Mouse (Mus musculus) embryo, embryonic 9.5 days (tissue): ENCODE data around the gene Adam33.
A peak's percentile ranks its signal among the peaks of the same experiment; 100 is the strongest.
"Not testable (repeated sequence)": the region's sequence is repeated elsewhere in the genome, so short reads cannot be mapped to it uniquely, and the experiment has no call there.

Experiments
- DNase-seq: peaks from one replicate; pipeline ENCODE4 v3.0.0-alpha.2; 2017; ENCODE audit errors: extremely low spot score

The Adam33 gene

GRCm38 (mm10) chr2:131056191-131056590 lies 7.4 kb downstream of the Adam33 start:
- DNase-seq: peak; percentile 63

GRCm38 (mm10) chr2:131055631-131056030 lies 8.0 kb downstream of the Adam33 start:
- peak; percentile 78 for DNase-seq

- DNase-seq: peak; percentile 33
Observed at GRCm38 (mm10) chr2:131054646-131055264, 8.9 kb downstream of the Adam33 start.

- DNase-seq: no peak
Observed at GRCm38 (mm10) chr2:131053851-131054645, 9.6 kb downstream of the Adam33 start.

- no peak for DNase-seq
Observed at GRCm38 (mm10) chr2:131052862-131053418, 10.7 kb downstream of the Adam33 start.

- DNase-seq: no peak
Observed at GRCm38 (mm10) chr2:131052043-131052442, 11.6 kb downstream of the Adam33 start.

- DNase-seq: no peak
Observed at GRCm38 (mm10) chr2:131046025-131046424, 17.6 kb downstream of the Adam33 start.

- no peak for DNase-seq
Observed at GRCm38 (mm10) chr2:131044989-131045720, 18.5 kb downstream of the Adam33 start.

GRCm38 (mm10) chr2:131044354-131044852 lies 19.2 kb downstream of the Adam33 start:
- DNase-seq: peak; percentile 22

- DNase-seq: no peak
Observed at GRCm38 (mm10) chr2:131042988-131043387, 20.6 kb downstream of the Adam33 start, which contains the start of gene Gfra4. Gene Gfra4 (minus strand): TSS chr2:131043088.

GRCm38 (mm10) chr2:131040854-131041825 lies 22.5 kb downstream of the Adam33 start:
- peak; percentile 48 for DNase-seq

- DNase-seq: no peak
Observed at GRCm38 (mm10) chr2:131038675-131039074, 24.9 kb downstream of the Adam33 start.

- DNase-seq: no peak
Observed at GRCm38 (mm10) chr2:131038197-131038596, 25.4 kb downstream of the Adam33 start.

GRCm38 (mm10) chr2:131037226-131037990 lies 26.2 kb downstream of the Adam33 start:
- DNase-seq: no peak

- DNase-seq: no peak
Observed at GRCm38 (mm10) chr2:131036757-131037156, 26.9 kb downstream of the Adam33 start.

- no peak for DNase-seq
Observed at GRCm38 (mm10) chr2:131036343-131036742, 27.3 kb downstream of the Adam33 start.

GRCm38 (mm10) chr2:131031406-131031805 lies 32.2 kb downstream of the Adam33 start:
- not testable (repeated sequence) for DNase-seq

GRCm38 (mm10) chr2:131030998-131031397 lies 32.6 kb downstream of the Adam33 start:
- no peak for DNase-seq

- DNase-seq: no peak
Observed at GRCm38 (mm10) chr2:131030561-131030960, 33.1 kb downstream of the Adam33 start.
